ENCODE assay signal across 20 mouse cellular contexts in the genomic region with DNA sequence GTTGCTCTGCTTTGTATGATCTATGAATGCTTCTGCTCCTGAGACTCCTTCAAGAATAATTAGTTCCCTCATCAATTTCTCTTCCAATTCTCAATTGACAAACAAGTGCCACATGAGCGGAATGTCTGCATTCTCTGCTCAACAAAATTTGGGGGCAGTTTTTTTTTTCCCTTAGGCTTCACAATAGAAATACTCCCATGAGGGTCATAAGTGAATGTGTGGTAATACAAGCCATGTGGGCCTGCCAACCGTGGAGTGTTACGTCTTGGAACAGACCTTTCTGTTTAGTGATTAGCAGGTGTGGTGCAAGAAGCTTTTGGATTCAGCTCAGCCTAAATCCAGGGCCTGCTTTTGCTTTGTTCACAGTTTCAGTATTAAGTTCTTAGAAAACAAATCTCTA.
DNase-seq lines count a peak whose midpoint lies in the region; ATAC-seq lines count a peak whose summit lies in the region.
"Had no signal": no experiment of that assay in that cellular context is flagged by ENCODE, and none has a peak within 500 bp of the region (broad histone marks: within the 10 kb centered on the region; RNA-seq: fewer than 3 reads in every experiment).

No protein-coding gene starts in this region.

- 33% methylated on average over 3 of the region's 3 CpGs for WGBS in embryonic facial prominence, embryonic 11.5 days
- WGBS in limb, embryonic 10.5 days = 26% methylated on average over 3 of the region's 3 CpGs
- 56% methylated on average over 3 of the region's 3 CpGs for WGBS in forebrain, embryonic 14.5 days

- H3K27ac ChIP-seq in embryonic facial prominence, embryonic 11.5 days (replicated peaks; ENCODE audit: low read depth, low read length) = no peak overlapping the region
- H3K27ac ChIP-seq in limb, embryonic 10.5 days = peak overlapping the region; percentile 50
- no peak overlapping the region for H3K27ac ChIP-seq in forebrain, embryonic 14.5 days (ENCODE audit: low read depth, low read length)
- H3K27ac ChIP-seq: hindbrain, embryonic 13.5 days; intestine, embryonic 15.5 days; kidney, embryonic 15.5 days; liver, embryonic 15.5 days; neural tube, embryonic 12.5 days had no signal

- H3K4me1 ChIP-seq in embryonic facial prominence, embryonic 11.5 days (ENCODE audit: control insufficient read depth, insufficient read depth, low read length) = no peaks in the 10 kb centered on the region
- H3K4me1 ChIP-seq in limb, embryonic 10.5 days = peaks cover 18% of the 10 kb centered on the region
- H3K4me1 ChIP-seq in forebrain, embryonic 14.5 days (ENCODE audit: control insufficient read depth, insufficient read depth, low read length) = no peaks in the 10 kb centered on the region
- H3K4me1 ChIP-seq: hindbrain, embryonic 13.5 days; intestine, embryonic 15.5 days; kidney, embryonic 15.5 days; liver, embryonic 15.5 days; neural tube, embryonic 12.5 days had no signal

- no peaks in the 10 kb centered on the region for H3K9me3 ChIP-seq in embryonic facial prominence, embryonic 11.5 days (replicated peaks; ENCODE audit: control insufficient read depth, low read length)
- H3K9me3 ChIP-seq in limb, embryonic 10.5 days (replicated peaks) = no peaks in the 10 kb centered on the region
- no peaks in the 10 kb centered on the region for H3K9me3 ChIP-seq in forebrain, embryonic 14.5 days (replicated peaks; ENCODE audit: control insufficient read depth, low read length)
- H3K9me3 ChIP-seq: G1E; hindbrain, embryonic 13.5 days; intestine, embryonic 15.5 days; kidney, embryonic 15.5 days; liver, embryonic 15.5 days; neural tube, embryonic 12.5 days had no signal

- H3K27me3 ChIP-seq in embryonic facial prominence, embryonic 11.5 days (ENCODE audit: control insufficient read depth, insufficient read depth, low read length) = no peaks in the 10 kb centered on the region
- no peaks in the 10 kb centered on the region for H3K27me3 ChIP-seq in limb, embryonic 10.5 days (ENCODE audit: low read depth, poor library complexity, severe bottlenecking)
- no peaks in the 10 kb centered on the region for H3K27me3 ChIP-seq in forebrain, embryonic 14.5 days (replicated peaks; ENCODE audit: control insufficient read depth, insufficient read depth, low read length)
- H3K27me3 ChIP-seq: hindbrain, embryonic 13.5 days; intestine, embryonic 15.5 days; kidney, embryonic 15.5 days; liver, embryonic 15.5 days; neural tube, embryonic 12.5 days had no signal

- H3K9ac ChIP-seq in embryonic facial prominence, embryonic 11.5 days (replicated peaks; ENCODE audit: low read length) = no peak overlapping the region
- no peak overlapping the region for H3K9ac ChIP-seq in forebrain, embryonic 14.5 days (ENCODE audit: low read length)
- H3K9ac ChIP-seq: hindbrain, embryonic 13.5 days; intestine, embryonic 15.5 days; kidney, embryonic 15.5 days; liver, embryonic 15.5 days; neural tube, embryonic 12.5 days had no signal

- H3K4me3 ChIP-seq in embryonic facial prominence, embryonic 11.5 days (ENCODE audit: low read depth, low read length) = no peak overlapping the region
- no peak overlapping the region for H3K4me3 ChIP-seq in limb, embryonic 10.5 days
- H3K4me3 ChIP-seq in forebrain, embryonic 14.5 days (ENCODE audit: low read depth, low read length) = no peak overlapping the region
- H3K4me3 ChIP-seq: hindbrain, embryonic 13.5 days; intestine, embryonic 15.5 days; kidney, embryonic 15.5 days; liver, embryonic 15.5 days; neural tube, embryonic 12.5 days had no signal

- intact Hi-C loops in heart, postnatal 14 days (cut with DNase I) = no loop called here

- no peak for ATAC-seq in embryonic facial prominence, embryonic 11.5 days (replicated peaks; ENCODE audit: insufficient number of reproducible peaks, low FRiP score, low TSS enrichment, low read depth)
- ATAC-seq in forebrain, embryonic 14.5 days = no peak
- ATAC-seq: CD4-positive, CD25-positive, alpha-beta regulatory T cell, adult 4 months; intestine, embryonic 15.5 days; lung, postnatal 0 days had no signal

- peak; percentile 2 to 15 for DNase-seq in heart, adult 18-20 months
- no peak for DNase-seq in heart, postnatal 14 days
- peak; percentile 72 for DNase-seq in embryonic facial prominence, embryonic 11.5 days (ENCODE audit: low spot score)
- DNase-seq in limb, embryonic 10.5 days (ENCODE audit: low spot score) = peak; percentile 67
- no peak for DNase-seq in retina, postnatal 1 day
- DNase-seq in forebrain, embryonic 14.5 days (ENCODE audit: low spot score) = no peak
- DNase-seq in B cell, adult 2 months = no peak
- DNase-seq: cerebellum, adult 9-10 months; heart, postnatal 10 days; left cerebral cortex, postnatal 4 days; right cerebral cortex, postnatal 14 days had no signal

- H3K4me2 ChIP-seq in embryonic facial prominence, embryonic 11.5 days (ENCODE audit: low read depth, low read length) = no peak overlapping the region
- H3K4me2 ChIP-seq in forebrain, embryonic 14.5 days (ENCODE audit: low read length) = no peak overlapping the region
- H3K4me2 ChIP-seq: hindbrain, embryonic 13.5 days; intestine, embryonic 15.5 days; kidney, embryonic 15.5 days; liver, embryonic 15.5 days; midbrain, embryonic 11.5 days; neural tube, embryonic 12.5 days had no signal

- no peaks in the 10 kb centered on the region for H3K36me3 ChIP-seq in embryonic facial prominence, embryonic 11.5 days (replicated peaks; ENCODE audit: control insufficient read depth, insufficient read depth, low read depth, low read length)
- no peaks in the 10 kb centered on the region for H3K36me3 ChIP-seq in limb, embryonic 10.5 days
- H3K36me3 ChIP-seq in forebrain, embryonic 14.5 days (ENCODE audit: control insufficient read depth, insufficient read depth, low read length) = no peaks in the 10 kb centered on the region
- H3K36me3 ChIP-seq: G1E; hindbrain, embryonic 13.5 days; intestine, embryonic 15.5 days; kidney, embryonic 15.5 days; liver, embryonic 15.5 days; neural tube, embryonic 12.5 days had no signal

Comparison
In these comparisons a context has a peak if more than half of its experiments do, and no peak if none do; other contexts are left out.
1. DNase-seq: peak in heart, adult 18-20 months (2 of 2), embryonic facial prominence, embryonic 11.5 days (single experiment) and limb, embryonic 10.5 days (single experiment); none in heart, postnatal 14 days (0 of 2), retina, postnatal 1 day (single experiment), forebrain, embryonic 14.5 days (single experiment) and B cell, adult 2 months (0 of 2).